Mouse (Mus musculus) stomach, postnatal 0 days (tissue): ENCODE results near the gene Dnah10.

Source experiments
- CTCF ChIP-seq: IDR thresholded peaks from 2 replicates; pipeline ENCODE4 v1.5.1; 2016; ENCODE audit warnings: antibody characterized with exemption, low read depth, mild to moderate bottlenecking, moderate library complexity
- EP300 ChIP-seq: optimal IDR thresholded peaks from 2 replicates; pipeline ENCODE3; 2016; ENCODE audit warnings: antibody characterized with exemption

DNA sequence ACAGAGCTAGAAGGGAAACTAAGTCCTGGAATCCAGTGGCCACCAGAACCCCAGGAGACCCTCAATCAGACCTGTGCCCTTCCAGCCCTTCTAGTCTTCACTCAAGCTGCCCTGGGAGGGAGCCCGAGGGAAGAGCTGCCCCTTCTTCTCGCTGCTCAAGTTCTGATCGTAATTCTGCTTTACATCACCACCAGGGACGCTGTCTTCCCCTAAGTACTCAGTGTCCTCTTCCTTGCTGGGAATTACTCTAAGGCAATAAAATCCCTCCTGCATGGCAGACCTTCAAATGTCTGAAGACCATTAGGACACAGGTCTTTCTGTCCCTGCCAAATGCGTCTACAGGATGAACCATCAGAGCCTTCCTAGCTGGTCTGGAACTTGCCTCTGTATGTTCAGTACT is 135.1 kb downstream of the Dnah10 start:
- TF ChIP-seq CTCF (peak; percentile 75), EP300 (no peak)
